Mouse (Mus musculus): Measurements from ENCODE around the gene Mtr.

DNA sequence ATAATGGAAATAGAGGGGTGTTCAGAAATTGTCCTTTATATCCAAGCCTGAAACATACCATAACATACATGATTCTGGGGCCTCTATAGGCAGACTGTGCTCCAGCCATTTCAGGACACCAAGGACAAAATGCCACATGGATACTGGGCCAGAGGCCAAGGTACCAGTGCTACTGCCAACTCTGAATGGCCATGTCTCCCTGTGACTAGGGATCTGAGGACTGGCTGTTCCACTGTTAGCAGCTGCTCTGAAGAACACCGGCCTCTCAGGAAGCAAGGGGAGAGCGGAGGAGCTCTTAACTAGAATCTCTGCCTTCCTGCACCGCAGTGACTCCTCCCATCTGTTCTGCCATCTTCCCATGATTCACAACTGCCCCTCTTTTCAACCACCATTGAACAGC, 61.9 kb downstream of the Mtr start:
- no peak for TF ChIP-seq CTCF (IDR thresholded peaks at IDR 0.05; ENCODE audit: low read depth)
- no peak; the same call in 1 of the 2 replicates for TF ChIP-seq EP300 (IDR thresholded peaks at IDR 0.05; ENCODE audit: low read depth)
